Mouse (Mus musculus): ENCODE data around the gene Tes. TPM values are rescaled to one million over a fixed set of nuclear protein-coding genes. Genes with fewer than 3 reads are reported as not detected.
A peak's percentile ranks its signal among the peaks of the same experiment; 100 is the strongest.

The Tes gene
- 68.3 and 68.6 TPM in 2 replicates for polyA plus RNA-seq (2015; fragmentation: Nextera tagmentation; extraction: Ambion mirVana)

DNA sequence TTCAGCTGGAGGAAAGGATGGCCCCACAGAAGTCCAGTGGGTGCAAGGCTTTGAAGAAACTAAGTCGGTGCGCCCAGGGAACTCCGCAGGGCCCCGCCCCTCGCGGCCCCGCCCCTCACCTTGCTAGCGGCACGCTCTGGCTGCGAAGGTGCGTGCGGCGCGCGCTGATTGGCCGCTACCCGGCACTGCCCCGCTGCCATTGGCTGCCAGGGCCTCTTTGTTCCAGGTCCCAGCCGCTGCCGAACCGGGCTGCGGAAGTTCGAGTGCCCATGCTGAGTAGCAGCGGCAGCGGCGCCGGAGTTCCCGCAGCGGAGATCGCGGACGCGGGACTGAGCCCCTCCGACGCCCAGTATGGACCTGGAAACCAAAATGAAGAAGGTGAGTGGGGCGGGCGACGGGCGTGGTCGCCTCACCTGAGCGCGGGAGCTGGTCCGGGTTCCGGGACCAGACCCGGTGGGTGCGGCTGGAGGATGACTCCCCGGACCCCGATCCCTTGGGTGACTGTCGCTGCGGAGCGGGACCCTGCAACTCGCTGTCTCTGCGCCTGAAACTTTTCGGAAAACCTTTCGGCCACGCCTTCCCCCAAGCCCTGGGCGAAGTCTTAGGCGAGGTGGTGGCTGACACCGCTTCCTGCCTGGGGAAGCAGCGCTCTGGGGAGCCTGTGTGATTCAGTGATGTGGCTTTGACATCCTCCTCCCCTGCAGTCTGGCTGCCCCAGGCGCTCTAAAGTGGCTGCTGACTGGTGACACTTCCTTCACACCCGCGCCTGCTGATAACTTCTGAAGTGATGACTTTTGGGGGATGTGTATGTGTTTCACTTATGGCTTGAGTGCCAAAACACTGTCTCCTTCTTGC lies at the start of gene Tes:
Tes (plus strand) TSS at position 214 of the 855 bp plus-strand sequence.
- peak; percentile 91 for ATAC-seq (ENCODE audit: borderline replicate concordance, extremely low read depth, low FRiP score, low TSS enrichment)
- no peaks in the 10 kb centered on the region for H3K27me3 ChIP-seq
- peak within 1 kb of the TSS; percentile 79 for H3K4me2 ChIP-seq
- WGBS: under 1% methylated on average over 63 of the region's 63 CpGs
- H3K36me3 ChIP-seq: no peaks in the 10 kb centered on the region
- H3K9me3 ChIP-seq: no peaks in the 10 kb centered on the region
- peaks cover 7% of the 10 kb centered on the region; the same call in 1 of the 2 replicates for H3K4me1 ChIP-seq
- H3K27ac ChIP-seq: peak within 1 kb of the TSS; percentile 63
- peak within 1 kb of the TSS; percentile 66 for H3K4me3 ChIP-seq
- peak within 1 kb of the TSS; percentile 78 for H3K9ac ChIP-seq

- ATAC-seq (ENCODE audit: borderline replicate concordance, extremely low read depth, low FRiP score, low TSS enrichment): no peak
Measured at GRCm38 (mm10) chr6:17025886-17026285, 39.1 kb upstream of the Tes start.

GRCm38 (mm10) chr6:17027572-17027971 lies 37.4 kb upstream of the Tes start:
- no peak for ATAC-seq (ENCODE audit: borderline replicate concordance, extremely low read depth, low FRiP score, low TSS enrichment)

More at GRCm38 (mm10) chr6:17025886-17026285, 39.1 kb upstream of the Tes start:
- no peaks in the 10 kb centered on the region for H3K4me1 ChIP-seq
- no peak overlapping the region for H3K4me3 ChIP-seq
- no peaks in the 10 kb centered on the region; the same call in 1 of the 2 replicates for H3K27me3 ChIP-seq
- no peak overlapping the region for H3K9ac ChIP-seq
- H3K27ac ChIP-seq: no peak overlapping the region
- WGBS: 61% methylated on average over 7 of the region's 7 CpGs
- no peaks in the 10 kb centered on the region for H3K36me3 ChIP-seq
- no peaks in the 10 kb centered on the region for H3K9me3 ChIP-seq
- no peak overlapping the region for H3K4me2 ChIP-seq

DNA sequence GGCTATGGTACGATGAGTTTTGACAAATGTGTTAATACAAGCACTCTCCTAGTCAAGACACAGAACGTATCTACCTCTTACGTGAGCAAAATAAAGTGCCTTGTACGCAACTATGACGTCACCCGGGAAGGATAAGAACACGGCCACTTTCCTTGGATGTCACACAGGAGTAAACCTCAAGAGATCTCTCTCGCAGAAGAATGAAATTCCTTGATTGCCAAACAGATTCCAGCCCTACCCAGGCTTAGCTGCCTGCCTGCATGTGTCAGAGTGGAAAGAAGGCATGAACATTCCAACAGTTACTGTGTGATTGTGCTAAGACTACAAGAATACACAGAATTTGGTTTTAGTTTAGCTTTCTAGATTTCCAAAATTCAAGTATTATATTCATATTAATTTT lies 36.1 kb upstream of the Tes start:
- Histone ChIP-seq H3K4me2 (no peak overlapping the region), H3K27ac (no peak overlapping the region), H3K27me3 (no peaks in the 10 kb centered on the region; the same call in 1 of the 2 replicates), H3K36me3 (no peaks in the 10 kb centered on the region), H3K9me3 (no peaks in the 10 kb centered on the region), H3K4me1 (no peaks in the 10 kb centered on the region), H3K9ac (no peak overlapping the region), H3K4me3 (no peak overlapping the region)
- ATAC-seq (ENCODE audit: borderline replicate concordance, extremely low read depth, low FRiP score, low TSS enrichment): no peak
- 67% methylated on average over 8 of the region's 8 CpGs for WGBS

More at GRCm38 (mm10) chr6:17027572-17027971, 37.4 kb upstream of the Tes start:
- WGBS: 14% methylated on average over 8 of the region's 8 CpGs
- Histone ChIP-seq H3K36me3 (no peaks in the 10 kb centered on the region), H3K4me3 (no peak overlapping the region), H3K4me1 (no peaks in the 10 kb centered on the region), H3K27ac (no peak overlapping the region), H3K4me2 (no peak overlapping the region), H3K27me3 (no peaks in the 10 kb centered on the region; the same call in 1 of the 2 replicates), H3K9ac (no peak overlapping the region), H3K9me3 (no peaks in the 10 kb centered on the region)

- H3K27me3 ChIP-seq: no peaks in the 10 kb centered on the region
- H3K4me1 ChIP-seq: no peaks in the 10 kb centered on the region
- H3K9me3 ChIP-seq: no peaks in the 10 kb centered on the region
- H3K27ac ChIP-seq: no peak overlapping the region
- H3K4me3 ChIP-seq: no peak overlapping the region
- H3K36me3 ChIP-seq: no peaks in the 10 kb centered on the region
- no peak for ATAC-seq (ENCODE audit: borderline replicate concordance, extremely low read depth, low FRiP score, low TSS enrichment)
- no peak overlapping the region for H3K9ac ChIP-seq
- WGBS: 7% methylated on average over 2 of the region's 2 CpGs
- H3K4me2 ChIP-seq: no peak overlapping the region
Measured at GRCm38 (mm10) chr6:17032231-17032728, 32.7 kb upstream of the Tes start.

DNA sequence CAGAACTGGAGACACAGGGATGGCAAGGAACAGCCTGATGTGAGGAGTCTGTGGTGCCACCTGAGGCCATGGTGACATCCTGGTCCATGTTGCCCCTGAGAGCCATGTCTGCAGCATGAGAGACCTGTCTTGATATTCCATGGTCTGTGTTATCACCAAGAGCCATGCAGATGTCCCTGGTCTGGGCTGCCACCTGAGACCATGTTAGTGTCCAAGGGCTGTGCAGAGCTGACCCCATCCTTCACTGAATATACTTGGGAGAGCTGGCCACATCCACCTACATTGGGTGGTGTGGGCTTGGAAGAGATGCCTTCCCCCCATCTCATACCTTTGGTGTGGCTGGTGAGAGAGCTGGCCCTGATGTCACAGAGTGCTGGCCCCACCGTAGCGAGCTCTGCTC lies 30.9 kb upstream of the Tes start:
- Histone ChIP-seq H3K4me3 (no peak overlapping the region), H3K4me1 (no peaks in the 10 kb centered on the region), H3K4me2 (no peak overlapping the region), H3K9me3 (no peaks in the 10 kb centered on the region), H3K27ac (no peak overlapping the region), H3K27me3 (no peaks in the 10 kb centered on the region), H3K36me3 (no peaks in the 10 kb centered on the region), H3K9ac (no peak overlapping the region)
- no peak; the same call in 1 of the 2 replicates for ATAC-seq (ENCODE audit: borderline replicate concordance, extremely low read depth, low FRiP score, low TSS enrichment)
- 87% methylated on average over 2 of the region's 2 CpGs for WGBS

- no peak for ATAC-seq (ENCODE audit: borderline replicate concordance, extremely low read depth, low FRiP score, low TSS enrichment)
- Histone ChIP-seq H3K4me3 (no peak overlapping the region), H3K27me3 (no peaks in the 10 kb centered on the region)
Measured at GRCm38 (mm10) chr6:17035228-17035627, 29.7 kb upstream of the Tes start.

DNA sequence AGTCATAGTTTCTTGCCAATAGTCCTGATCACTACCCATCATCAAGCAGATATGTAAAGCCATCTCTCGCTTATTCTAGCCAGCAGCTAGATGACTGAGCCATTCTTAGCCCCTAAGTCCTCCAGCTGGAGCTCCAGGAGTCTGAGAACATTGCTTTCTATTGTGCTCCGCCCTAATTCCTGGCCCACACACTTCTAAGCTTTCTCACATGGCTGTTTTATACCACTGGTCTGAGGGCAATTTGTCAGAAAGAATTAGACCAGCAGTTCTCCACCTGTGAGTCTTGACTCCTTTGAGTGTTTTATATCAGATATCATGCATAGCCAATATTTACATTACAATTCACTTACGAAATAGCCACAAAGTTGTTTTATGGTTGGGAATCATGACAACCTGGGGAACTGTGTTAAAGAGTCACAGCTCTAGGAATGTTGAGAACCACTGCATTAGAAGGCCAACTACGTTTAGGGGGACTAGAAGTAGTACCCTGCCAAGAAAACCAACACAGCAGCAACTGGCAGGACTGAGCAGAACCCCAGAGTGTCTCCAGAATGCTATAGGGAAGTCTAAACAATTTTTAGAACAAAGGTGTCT lies 13.4 kb upstream of the Tes start:
- WGBS: 52% methylated on average over 4 of the region's 4 CpGs

More at GRCm38 (mm10) chr6:17035228-17035627, 29.7 kb upstream of the Tes start:
- no peaks in the 10 kb centered on the region for H3K36me3 ChIP-seq
- no peaks in the 10 kb centered on the region for H3K9me3 ChIP-seq
- no peaks in the 10 kb centered on the region for H3K4me1 ChIP-seq
- no peak overlapping the region for H3K27ac ChIP-seq
- no peak overlapping the region for H3K9ac ChIP-seq
- H3K4me2 ChIP-seq: no peak overlapping the region

DNA sequence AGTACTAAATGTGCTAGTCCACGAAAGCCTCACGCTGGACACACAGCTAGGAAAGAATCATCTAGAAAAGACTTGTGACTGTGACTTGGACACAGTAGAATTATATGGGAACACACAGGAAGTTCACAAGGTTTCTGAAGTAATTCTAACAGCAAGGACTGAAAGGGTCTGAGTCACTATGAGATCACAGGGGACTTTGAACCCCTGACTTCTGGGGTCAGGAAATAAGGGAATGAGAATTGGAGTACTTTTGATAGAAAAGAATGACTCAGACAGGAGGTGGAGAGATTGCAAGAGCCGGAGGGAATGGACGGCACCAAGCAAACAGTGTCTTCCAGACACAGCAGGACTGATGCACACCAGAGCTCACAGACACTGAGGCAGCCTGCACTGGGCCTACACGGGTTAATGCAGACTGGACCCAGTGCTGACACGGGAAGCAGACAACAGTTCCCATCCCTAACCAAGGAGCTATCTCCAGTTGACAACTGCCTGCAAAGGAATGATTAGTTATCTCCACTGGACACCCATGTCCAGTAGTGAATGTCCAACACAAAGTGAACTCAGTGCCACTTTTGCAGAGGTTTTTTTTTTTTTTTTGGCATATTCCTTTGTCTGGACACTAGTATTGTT lies 11.8 kb upstream of the Tes start:
- H3K4me1 ChIP-seq: 0 out of 2 replicates have a peak, but pooled peaks cover 3% of the 10 kb centered on the region
- no peaks in the 10 kb centered on the region for H3K36me3 ChIP-seq
- H3K4me3 ChIP-seq: no peak overlapping the region
- no peak overlapping the region for H3K4me2 ChIP-seq
- H3K27me3 ChIP-seq: no peaks in the 10 kb centered on the region
- H3K27ac ChIP-seq: no peak overlapping the region
- H3K9ac ChIP-seq: no peak overlapping the region
- no peaks in the 10 kb centered on the region for H3K9me3 ChIP-seq
- no peak for ATAC-seq (ENCODE audit: borderline replicate concordance, extremely low read depth, low FRiP score, low TSS enrichment)
- 77% methylated on average over 6 of the region's 6 CpGs for WGBS

More for the DNA sequence above, 13.4 kb upstream of the Tes start:
- peak; percentile 70; the same call in 1 of the 2 replicates for ATAC-seq (ENCODE audit: borderline replicate concordance, extremely low read depth, low FRiP score, low TSS enrichment)
- Histone ChIP-seq H3K9me3 (no peaks in the 10 kb centered on the region), H3K4me1 (0 out of 2 replicates have a peak, but pooled peaks cover 3% of the 10 kb centered on the region), H3K27me3 (no peaks in the 10 kb centered on the region), H3K27ac (peak overlapping the region; percentile 64), H3K4me2 (no peak overlapping the region), H3K4me3 (no peak overlapping the region), H3K9ac (no peak overlapping the region), H3K36me3 (no peaks in the 10 kb centered on the region)

- H3K4me2 ChIP-seq: no peak overlapping the region
- no peak overlapping the region for H3K9ac ChIP-seq
- 73% methylated on average over 2 of the region's 2 CpGs for WGBS
- ATAC-seq (ENCODE audit: borderline replicate concordance, extremely low read depth, low FRiP score, low TSS enrichment): no peak
- no peaks in the 10 kb centered on the region for H3K36me3 ChIP-seq
- H3K4me1 ChIP-seq: 0 out of 2 replicates have a peak, but pooled peaks cover 3% of the 10 kb centered on the region
- H3K27me3 ChIP-seq: no peaks in the 10 kb centered on the region
- H3K4me3 ChIP-seq: no peak overlapping the region
- no peak overlapping the region for H3K27ac ChIP-seq
- H3K9me3 ChIP-seq: no peaks in the 10 kb centered on the region
Measured at GRCm38 (mm10) chr6:17054781-17055180, 10.2 kb upstream of the Tes start.

GRCm38 (mm10) chr6:17055659-17056058 lies 9.3 kb upstream of the Tes start:
- Histone ChIP-seq H3K9ac (no peak overlapping the region), H3K9me3 (no peaks in the 10 kb centered on the region), H3K27ac (no peak overlapping the region), H3K4me3 (no peak overlapping the region), H3K4me1 (0 out of 2 replicates have a peak, but pooled peaks cover 3% of the 10 kb centered on the region), H3K4me2 (no peak overlapping the region), H3K27me3 (no peaks in the 10 kb centered on the region), H3K36me3 (no peaks in the 10 kb centered on the region)
- ATAC-seq (ENCODE audit: borderline replicate concordance, extremely low read depth, low FRiP score, low TSS enrichment): peak; percentile 25; the same call in 1 of the 2 replicates
- 26% methylated on average over 2 of the region's 2 CpGs for WGBS
